Mouse (Mus musculus) granulocyte monocyte progenitor cell, adult 5-6 weeks (primary cell): ENCODE results near the gene Asic2. TPM values are rescaled to one million over a fixed set of nuclear protein-coding genes. Genes with fewer than 3 reads are reported as not detected.

ENCODE experiments used
- ATAC-seq: replicated peaks from 2 replicates; pipeline ENCODE4 v1.8.0; 2016; ENCODE audit warnings: mild to moderate bottlenecking, moderate TSS enrichment, inconsistent platforms; ENCODE audit not compliant: poor library complexity, severe bottlenecking
- total RNA-seq, 2 experiments: library from RNA; stranded (forward) in 1 of 2; stranded (reverse) in 1 of 2; fragments of 200-712, 200-1000 nt in 1 of 2; fragments of >200 nt in 1 of 2; fragmentation: Nextera tagmentation in 1 of 2; gene quantifications; 2 replicates each; pipeline ENCODE4 v1.2.3; 2014 to 2017

The Asic2 gene
- total RNA-seq, 2 experiments from 2014 or later: not detected

GRCm38 (mm10) chr11:81965653-81966625, 2.3 kb downstream of the Asic2 start:
- ATAC-seq: no peak

- no peak for ATAC-seq
Observed at GRCm38 (mm10) chr11:81964561-81964960, 3.7 kb downstream of the Asic2 start.

- ATAC-seq: peak; percentile 84
Observed at GRCm38 (mm10) chr11:81954398-81954797, 13.9 kb downstream of the Asic2 start.

- ATAC-seq: no peak
Observed at GRCm38 (mm10) chr11:81948021-81948420, 20.2 kb downstream of the Asic2 start.

- ATAC-seq: no peak
Observed at GRCm38 (mm10) chr11:81942167-81942566, 26.1 kb downstream of the Asic2 start.

GRCm38 (mm10) chr11:81940988-81941387, 27.3 kb downstream of the Asic2 start:
- ATAC-seq: no peak; the same call in 1 of the 2 replicates

GRCm38 (mm10) chr11:81937516-81937915, 30.7 kb downstream of the Asic2 start:
- ATAC-seq: no peak

- no peak for ATAC-seq
Observed at GRCm38 (mm10) chr11:81926393-81926792, 41.9 kb downstream of the Asic2 start.

- no peak for ATAC-seq
Observed at GRCm38 (mm10) chr11:81923626-81924025, 44.6 kb downstream of the Asic2 start.

GRCm38 (mm10) chr11:81923096-81923495, 45.2 kb downstream of the Asic2 start:
- no peak for ATAC-seq

- ATAC-seq: no peak
Observed at GRCm38 (mm10) chr11:81915501-81915900, 52.8 kb downstream of the Asic2 start.

GRCm38 (mm10) chr11:81913071-81913470, 55.2 kb downstream of the Asic2 start:
- ATAC-seq: peak; percentile 40; the same call in 1 of the 2 replicates

GRCm38 (mm10) chr11:81909397-81909894, 58.8 kb downstream of the Asic2 start:
- no peak for ATAC-seq

GRCm38 (mm10) chr11:81908760-81909159, 59.5 kb downstream of the Asic2 start:
- no peak for ATAC-seq

- ATAC-seq: no peak
Observed at GRCm38 (mm10) chr11:81902318-81902717, 65.9 kb downstream of the Asic2 start.

- no peak for ATAC-seq
Observed at GRCm38 (mm10) chr11:81897547-81898354, 70.5 kb downstream of the Asic2 start.

- no peak for ATAC-seq
Observed at GRCm38 (mm10) chr11:81896511-81896910, 71.7 kb downstream of the Asic2 start.

GRCm38 (mm10) chr11:81871506-81872213, 96.6 kb downstream of the Asic2 start:
- no peak for ATAC-seq

- no peak for ATAC-seq
Observed at GRCm38 (mm10) chr11:81865661-81866382, 102.4 kb downstream of the Asic2 start.
